ENCODE assay signal across 8 mouse cellular contexts in the genomic region with DNA sequence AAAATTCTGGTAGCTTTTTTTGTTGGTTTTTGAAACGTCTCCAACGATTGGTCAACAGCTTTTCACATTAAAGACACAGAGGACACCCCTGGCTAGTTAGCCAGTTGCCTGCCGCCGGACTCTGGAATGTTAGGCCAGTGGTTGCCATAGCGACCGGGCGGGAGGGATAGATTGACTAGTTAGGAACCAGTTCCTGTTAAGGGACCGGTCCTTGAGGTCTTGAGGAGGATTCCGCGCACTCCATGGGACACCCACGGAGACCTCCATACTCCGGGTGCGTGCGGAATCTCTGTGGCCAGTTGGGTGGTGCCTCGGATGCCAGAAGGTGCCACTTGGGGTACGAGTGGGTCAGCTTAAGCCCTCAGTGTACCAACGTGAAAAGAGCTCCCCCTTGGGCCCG. TPM values are rescaled to one million over a fixed set of nuclear protein-coding genes. Genes with fewer than 3 reads are reported as not detected.
A peak's percentile ranks its signal among the peaks of the same experiment; 100 is the strongest.
DNase-seq lines count a peak whose midpoint lies in the region; ATAC-seq and TF ChIP-seq lines count a peak whose summit lies in the region.

No protein-coding gene starts in this region.

- DNase-seq in heart, adult 18-20 months, result peak; percentile 23 to 57
- no peak for DNase-seq in heart, adult 8-10 months (ENCODE audit: low spot score)
- peak; percentile 32 to 35 for DNase-seq in cerebellum, adult 2 months
- DNase-seq in gastrocnemius, adult 8-10 months (ENCODE audit: low spot score in 2 of 2), result peak; percentile 24 to 29
- DNase-seq in liver, postnatal 0 days, result peak; percentile 77
- DNase-seq in spleen, adult 18-20 months, result no peak

- no peaks in the 10 kb centered on the region for H3K27me3 ChIP-seq in cerebellum, adult 2 months (ENCODE audit: control insufficient read depth, insufficient read depth, low read length)
- no peaks in the 10 kb centered on the region for H3K27me3 ChIP-seq in intestine, postnatal 0 days (replicated peaks; ENCODE audit: control insufficient read depth, insufficient read depth, low read length)
- H3K27me3 ChIP-seq in liver, postnatal 0 days (ENCODE audit: insufficient read depth, low read length), result no peaks in the 10 kb centered on the region
- 0 out of 2 replicates have a peak, but pooled peaks cover 4% of the 10 kb centered on the region for H3K27me3 ChIP-seq in neural tube, embryonic 15.5 days (replicated peaks)

- no peak overlapping the region for H3K4me3 ChIP-seq in cerebellum, adult 2 months (replicated peaks; ENCODE audit: insufficient read depth, low read depth, low read length)
- no peak overlapping the region for H3K4me3 ChIP-seq in intestine, postnatal 0 days (ENCODE audit: low read depth, low read length)
- no peak overlapping the region for H3K4me3 ChIP-seq in liver, postnatal 0 days (ENCODE audit: low read depth, low read length)
- peak overlapping the region; percentile 81 for H3K4me3 ChIP-seq in neural tube, embryonic 15.5 days (replicated peaks)

- TF ChIP-seq POLR2A in cerebellum, adult 2 months (IDR thresholded peaks at IDR 0.05; ENCODE audit: borderline replicate concordance, insufficient read depth, low read length), result no peak

- no peak for TF ChIP-seq EP300 in liver, postnatal 0 days (IDR thresholded peaks at IDR 0.05; ENCODE audit: low read depth)

- peaks cover 3% of the 10 kb centered on the region; the same call in 1 of the 2 replicates for H3K36me3 ChIP-seq in intestine, postnatal 0 days (ENCODE audit: control insufficient read depth, insufficient read depth)
- peaks cover 3% of the 10 kb centered on the region; the same call in 1 of the 2 replicates for H3K36me3 ChIP-seq in liver, postnatal 0 days (replicated peaks; ENCODE audit: insufficient read depth, low read length)
- peaks cover under 1% of the 10 kb centered on the region for H3K36me3 ChIP-seq in neural tube, embryonic 15.5 days

- no peak overlapping the region for H3K27ac ChIP-seq in cerebellum, adult 2 months (ENCODE audit: insufficient read depth, low read length)
- no peak overlapping the region for H3K27ac ChIP-seq in intestine, postnatal 0 days (ENCODE audit: low read depth, low read length)
- H3K27ac ChIP-seq in liver, postnatal 0 days (ENCODE audit: low read depth), result no peak overlapping the region
- no peak overlapping the region; the same call in 1 of the 2 replicates for H3K27ac ChIP-seq in neural tube, embryonic 15.5 days (replicated peaks)

- no peaks in the 10 kb centered on the region for H3K9me3 ChIP-seq in intestine, postnatal 0 days (ENCODE audit: control insufficient read depth)
- H3K9me3 ChIP-seq in liver, postnatal 0 days (ENCODE audit: low read length), result no peaks in the 10 kb centered on the region
- no peaks in the 10 kb centered on the region for H3K9me3 ChIP-seq in neural tube, embryonic 15.5 days (replicated peaks)

- ATAC-seq in intestine, postnatal 0 days, result no peak
- no peak for ATAC-seq in liver, postnatal 0 days
- ATAC-seq in neural tube, embryonic 15.5 days (ENCODE audit: low FRiP score), result no peak

- 0 out of 2 replicates have a peak overlapping the region, but pooled peaks have one; percentile 21 for H3K4me2 ChIP-seq in intestine, postnatal 0 days (replicated peaks; ENCODE audit: low read depth)
- peak overlapping the region; percentile 100 for H3K4me2 ChIP-seq in liver, postnatal 0 days (ENCODE audit: low read depth, low read length)
- peak overlapping the region; percentile 95 for H3K4me2 ChIP-seq in neural tube, embryonic 15.5 days

- no peak overlapping the region for H3K9ac ChIP-seq in intestine, postnatal 0 days (ENCODE audit: low read depth, low read length)
- no peak overlapping the region for H3K9ac ChIP-seq in liver, postnatal 0 days (replicated peaks)
- H3K9ac ChIP-seq in neural tube, embryonic 15.5 days (replicated peaks), result no peak overlapping the region

- H3K4me1 ChIP-seq in cerebellum, adult 2 months (ENCODE audit: control insufficient read depth, insufficient read depth, low read length), result peaks cover 9% of the 10 kb centered on the region
- H3K4me1 ChIP-seq in intestine, postnatal 0 days (replicated peaks; ENCODE audit: control insufficient read depth, insufficient read depth, low read length), result no peaks in the 10 kb centered on the region; the same call in 1 of the 2 replicates
- H3K4me1 ChIP-seq in liver, postnatal 0 days (ENCODE audit: insufficient read depth), result peaks cover 15% of the 10 kb centered on the region
- H3K4me1 ChIP-seq in neural tube, embryonic 15.5 days, result peaks cover 20% of the 10 kb centered on the region

- no peak for TF ChIP-seq CTCF in cerebellum, adult 2 months (IDR thresholded peaks at IDR 0.05; ENCODE audit: borderline replicate concordance, insufficient read depth, low read depth, low read length)
- TF ChIP-seq CTCF in intestine, postnatal 0 days (IDR thresholded peaks at IDR 0.05; ENCODE audit: low read depth), result peak; percentile 11; the same call in 1 of the 2 replicates
- TF ChIP-seq CTCF in liver, postnatal 0 days (IDR thresholded peaks at IDR 0.05; ENCODE audit: low read depth), result 0 out of 2 replicates have a peak, but pooled peaks have one; percentile 3

- WGBS in cerebellum, adult 2 months, result 26% methylated on average over 18 of the region's 18 CpGs
- 22% methylated on average over 18 of the region's 18 CpGs for WGBS in intestine, postnatal 0 days
- 30% methylated on average over 18 of the region's 18 CpGs for WGBS in liver, postnatal 0 days (ENCODE audit: insufficient replicate concordance)
- WGBS in neural tube, embryonic 15.5 days, result 18% methylated on average over 18 of the region's 18 CpGs

RNA-seq across cellular contexts. Expression of a gene that starts 1.0 kb away (rescaled TPM):
- total RNA-seq in heart, adult 18-20 months (2021), result 10 to 100 TPM; 35.0 to 37.0 TPM
- total RNA-seq in heart, adult 8-10 months (2022), result 10 to 100 TPM; 42.2 to 55.4 (median 44.1) TPM
- polyA plus RNA-seq in cerebellum, adult 2 months (2012; rRNA removed), result 57.5 and 60.9 TPM in 2 replicates
- total RNA-seq in gastrocnemius, adult 8-10 months (2022), result 10 to 100 TPM; 15.2 to 22.0 (median 17.5) TPM
- 5.7 TPM in 2 replicates for polyA plus RNA-seq in intestine, postnatal 0 days (2015; fragmentation: Nextera tagmentation; extraction: Ambion mirVana)
- polyA plus RNA-seq in liver, postnatal 0 days (2015; fragmentation: Nextera tagmentation; extraction: Ambion mirVana), result 1.6 TPM in 2 replicates
- polyA plus RNA-seq in neural tube, embryonic 15.5 days (2015; fragmentation: Nextera tagmentation; extraction: Ambion mirVana), result 8.0 and 8.7 TPM in 2 replicates

RNA-seq across cellular contexts. Expression of a gene that starts 1.2 kb away (rescaled TPM):
- total RNA-seq in heart, adult 18-20 months (2021), result 1 to 10 TPM in 1 of 2 experiments, not detected in 1; 1.0 TPM
- total RNA-seq in heart, adult 8-10 months (2022), result under 1 TPM in 2 of 4 experiments, not detected in 2; 0.22 to 0.44 TPM
- 0.72 and 0.76 TPM in 2 replicates for polyA plus RNA-seq in cerebellum, adult 2 months (2012; rRNA removed)
- total RNA-seq in gastrocnemius, adult 8-10 months (2022), result not detected
- polyA plus RNA-seq in intestine, postnatal 0 days (2015; fragmentation: Nextera tagmentation; extraction: Ambion mirVana), result 0.09 TPM in 1 of 2 replicates, not detected in the other
- polyA plus RNA-seq in liver, postnatal 0 days (2015; fragmentation: Nextera tagmentation; extraction: Ambion mirVana), result not detected in 2 replicates
- 0.23 and 0.37 TPM in 2 replicates for polyA plus RNA-seq in neural tube, embryonic 15.5 days (2015; fragmentation: Nextera tagmentation; extraction: Ambion mirVana)

Comparison
In these comparisons a context has a peak if more than half of its experiments do, and no peak if none do; other contexts are left out.
1. DNase-seq: peak in heart, adult 18-20 months (2 of 2), cerebellum, adult 2 months (2 of 2), gastrocnemius, adult 8-10 months (2 of 2) and liver, postnatal 0 days (single experiment); none in heart, adult 8-10 months (single experiment) and spleen, adult 18-20 months (0 of 2).
2. H3K4me2 ChIP-seq: peak in every context shown above with its lines; median percentile 100 in liver, postnatal 0 days; 95 in neural tube, embryonic 15.5 days; 21 in intestine, postnatal 0 days.